Mouse (Mus musculus) retina, embryonic 14.5 days (tissue): ENCODE results near the gene Wbp4.
"Not testable (repeated sequence)": the region's sequence is repeated elsewhere in the genome, so short reads cannot be mapped to it uniquely, and the experiment has no call there.

ENCODE experiments used
- DNase-seq: peaks from one replicate; pipeline ENCODE4 v3.0.0-alpha.2; 2015; ENCODE audit warnings: low spot score

Gene Wbp4

DNA sequence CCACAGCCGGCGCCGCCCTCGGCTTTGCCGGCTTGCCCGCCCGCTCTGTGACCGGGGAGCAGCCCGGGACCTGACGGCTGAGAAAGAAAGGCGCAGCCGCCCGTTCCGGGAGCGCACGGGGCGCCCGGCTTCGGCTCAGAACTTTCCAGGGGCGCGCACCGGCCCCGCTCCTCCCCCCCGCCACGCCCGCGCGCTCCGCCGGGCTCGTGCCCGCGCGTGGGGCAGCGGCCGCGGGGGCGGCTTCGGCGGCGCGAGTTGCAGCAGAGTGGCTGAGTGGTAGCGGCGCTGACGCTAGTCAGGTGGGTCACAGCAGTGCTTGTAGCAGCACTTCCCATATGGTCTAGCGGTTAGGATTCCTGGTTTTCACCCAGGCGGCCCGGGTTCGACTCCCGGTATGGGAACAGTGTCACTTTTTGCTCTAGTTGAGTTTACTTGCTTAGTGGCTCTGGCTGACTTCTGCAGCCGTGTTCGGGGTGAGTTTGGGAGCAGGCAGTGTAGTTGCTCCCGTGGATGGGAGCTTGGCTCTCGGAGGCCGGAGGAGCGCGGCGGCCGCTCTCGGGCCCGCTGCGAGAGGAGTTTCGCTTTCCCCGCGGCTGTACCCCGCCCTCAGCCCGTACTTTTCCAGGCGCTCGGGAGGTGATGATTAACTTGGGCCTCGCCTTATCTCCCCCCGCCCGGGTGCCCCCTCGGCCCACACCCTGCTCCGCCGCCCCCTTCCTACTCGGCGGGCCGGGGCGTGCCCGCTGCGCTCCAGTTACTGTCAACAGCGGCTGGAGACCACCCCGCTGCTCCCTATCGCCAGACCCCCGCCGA lies at the start of gene Wbp4:
Gene Wbp4, minus strand, starts transcription at position 182 of the 813 bp plus-strand sequence.
- peak; percentile 99 for DNase-seq

DNA sequence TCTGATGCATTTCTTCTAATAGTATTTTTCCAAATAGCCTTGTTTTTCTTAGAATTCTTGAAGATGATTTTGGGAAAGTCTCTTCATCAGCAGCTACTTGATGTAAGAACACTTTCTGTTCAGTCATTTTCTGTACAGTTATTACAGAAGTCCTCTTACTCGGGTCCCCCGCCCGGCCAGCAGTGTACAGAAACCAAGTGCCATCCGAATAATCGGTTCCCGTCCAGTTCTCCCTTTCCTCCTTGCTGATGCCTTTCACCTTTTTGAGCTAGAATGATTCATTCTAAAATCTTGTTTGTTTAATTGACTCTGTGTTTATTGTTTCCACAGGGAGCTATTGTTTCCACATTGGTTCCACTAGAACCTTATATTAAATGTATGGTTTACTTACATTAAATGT lies 49.4 kb upstream of the Wbp4 start:
- DNase-seq: no peak

DNA sequence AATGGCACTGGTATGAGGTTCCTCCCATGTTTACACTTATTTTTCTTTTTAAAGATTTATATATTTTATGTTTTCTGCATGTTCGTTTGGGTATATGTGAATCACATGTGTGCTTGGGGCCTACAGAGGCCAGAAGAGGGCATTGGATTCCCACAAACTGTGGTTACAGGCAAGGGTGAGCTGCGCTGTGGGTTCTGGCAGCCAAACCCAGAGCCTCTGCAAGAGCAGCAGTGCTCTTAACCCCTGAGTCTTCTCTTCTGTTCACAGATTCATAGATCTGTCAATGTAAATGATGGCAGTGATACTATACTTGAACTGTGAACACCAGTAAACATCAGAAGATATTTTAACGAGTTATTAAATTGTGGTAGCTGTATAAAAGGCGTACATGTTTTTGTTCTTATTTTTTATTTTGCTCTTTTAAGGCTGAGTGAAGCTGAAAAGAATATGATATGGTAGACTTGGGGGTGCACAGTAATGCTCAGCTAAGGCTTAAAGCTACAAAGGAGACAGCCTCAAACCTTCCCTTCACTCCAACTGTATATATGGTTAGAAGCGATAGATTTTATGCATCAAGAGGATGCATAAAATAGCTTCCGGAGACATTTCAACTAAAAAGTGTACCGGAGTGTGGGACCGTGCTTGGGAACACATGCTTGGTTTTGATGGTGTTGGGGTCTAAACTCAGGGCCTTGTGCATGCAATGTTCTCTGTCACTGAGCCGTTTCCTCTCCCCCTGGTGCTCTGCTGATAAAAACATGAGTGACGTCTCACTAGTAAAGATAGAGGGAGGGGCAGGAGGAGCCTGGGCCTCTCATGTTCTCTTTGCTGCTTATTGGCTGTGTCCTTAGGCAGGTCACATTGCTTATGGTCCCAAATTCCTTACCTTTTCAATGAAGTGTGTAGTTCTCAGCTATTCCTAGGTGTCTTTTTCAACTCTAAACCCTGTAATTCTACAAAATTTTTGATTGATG lies 48.5 kb upstream of the Wbp4 start:
- DNase-seq: no peak

DNA sequence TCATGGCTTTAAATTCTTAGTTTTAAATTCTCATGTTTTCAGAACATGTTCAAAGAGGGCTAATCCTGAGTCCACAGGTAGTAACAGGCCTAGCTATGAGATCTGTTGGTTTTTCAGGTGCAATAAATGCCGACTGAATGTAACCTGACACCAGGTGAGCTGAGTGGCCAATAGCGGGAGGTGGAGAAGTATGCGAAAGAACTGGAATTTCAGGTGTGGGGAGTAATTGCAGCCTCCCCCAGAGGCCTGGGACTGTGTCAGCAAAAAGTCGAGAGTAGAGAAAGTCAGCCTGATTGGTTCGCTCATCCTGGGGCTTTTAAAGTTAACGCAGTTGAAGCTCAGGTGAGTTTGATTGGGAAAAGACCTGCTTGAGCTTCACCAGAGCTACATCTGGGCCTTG lies 46.4 kb upstream of the Wbp4 start:
- DNase-seq: no peak

DNA sequence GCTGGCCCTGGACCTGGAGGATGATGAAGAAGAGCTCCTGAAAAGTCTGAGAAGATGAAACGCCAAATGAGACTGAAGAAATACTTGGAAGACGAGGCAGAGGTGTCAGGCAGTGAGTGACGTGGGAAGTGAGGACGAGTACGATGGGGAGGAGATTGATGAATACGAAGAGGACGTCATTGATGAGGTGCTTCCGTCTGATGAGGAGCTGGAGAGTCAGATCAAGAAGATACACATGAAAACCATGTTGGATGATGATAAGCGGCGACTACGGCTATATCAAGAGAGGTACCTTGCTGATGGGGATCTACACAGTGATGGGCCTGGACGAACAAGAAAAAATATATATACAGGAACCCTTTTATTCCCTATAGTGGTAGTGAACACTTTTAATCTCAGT lies 44.8 kb upstream of the Wbp4 start:
- DNase-seq: not testable (repeated sequence)

DNA sequence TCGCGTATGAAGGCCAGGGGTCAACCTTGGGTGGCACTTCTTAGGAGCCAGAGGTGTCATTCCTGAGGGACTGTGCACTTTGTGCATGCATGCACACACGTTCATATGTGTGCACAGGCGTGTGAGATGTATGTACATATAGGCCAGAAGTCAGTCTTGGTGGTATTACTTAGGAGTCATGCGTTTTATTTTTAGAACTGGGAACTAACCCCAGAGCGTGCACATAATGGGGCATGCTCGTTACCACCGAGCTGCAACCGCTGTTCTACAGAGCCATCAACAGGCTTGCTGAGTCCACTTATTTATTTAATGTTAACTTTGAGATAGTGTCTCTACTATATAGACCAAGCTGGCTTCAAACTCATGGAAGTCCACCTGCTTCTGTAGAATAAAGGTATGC lies 41.1 kb upstream of the Wbp4 start:
- DNase-seq: no peak

DNA sequence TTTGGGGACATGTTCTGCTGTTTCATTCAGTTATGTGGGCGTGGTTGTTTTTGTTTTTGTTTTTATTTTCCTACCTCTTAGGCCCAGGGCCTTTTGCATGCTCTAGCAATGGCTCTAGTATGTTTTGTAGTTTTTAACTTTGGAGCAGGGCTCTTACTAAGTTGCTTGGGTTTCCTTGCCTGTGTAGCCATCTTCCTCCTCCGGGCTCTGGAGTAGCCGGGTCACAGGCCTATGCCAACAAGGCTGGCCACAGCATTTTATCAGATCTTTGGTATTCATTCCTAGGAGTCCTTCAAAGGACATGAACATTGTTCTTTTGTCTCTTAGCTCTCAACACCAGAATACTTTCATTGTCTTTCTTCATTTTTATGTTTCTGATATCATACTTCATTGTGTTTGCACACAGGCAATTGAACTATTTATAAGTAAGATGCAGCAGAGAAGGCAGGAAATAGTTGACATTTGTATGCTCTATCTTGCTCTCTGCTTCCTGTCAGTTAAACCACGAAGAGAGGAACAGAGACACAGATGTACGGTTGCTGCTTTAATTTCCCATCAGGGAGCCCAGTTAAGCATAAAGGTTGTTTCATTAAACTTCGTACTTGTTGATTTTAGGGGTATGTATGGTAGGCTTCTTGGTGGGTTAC lies 40.3 kb upstream of the Wbp4 start:
- DNase-seq: no peak

DNA sequence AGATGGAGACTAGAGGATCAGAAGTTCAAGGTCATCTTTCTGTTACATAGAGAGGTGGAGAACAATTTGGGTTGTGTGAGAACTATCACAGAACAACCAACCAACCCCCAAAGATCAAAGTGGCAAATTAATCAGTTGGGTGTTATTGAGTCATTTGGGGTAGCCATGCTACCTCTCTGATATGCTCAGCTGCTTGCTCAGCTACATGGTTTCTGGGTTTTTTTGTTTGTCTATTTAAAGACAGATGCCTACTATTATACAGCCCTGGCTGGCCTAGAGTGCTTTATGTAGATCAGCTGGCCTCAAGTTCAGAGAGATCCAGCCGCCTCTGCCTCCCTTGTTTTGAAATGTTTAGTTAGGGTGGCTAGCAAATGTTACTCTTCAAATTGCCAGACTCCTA lies 39.7 kb upstream of the Wbp4 start:
- DNase-seq: no peak

DNA sequence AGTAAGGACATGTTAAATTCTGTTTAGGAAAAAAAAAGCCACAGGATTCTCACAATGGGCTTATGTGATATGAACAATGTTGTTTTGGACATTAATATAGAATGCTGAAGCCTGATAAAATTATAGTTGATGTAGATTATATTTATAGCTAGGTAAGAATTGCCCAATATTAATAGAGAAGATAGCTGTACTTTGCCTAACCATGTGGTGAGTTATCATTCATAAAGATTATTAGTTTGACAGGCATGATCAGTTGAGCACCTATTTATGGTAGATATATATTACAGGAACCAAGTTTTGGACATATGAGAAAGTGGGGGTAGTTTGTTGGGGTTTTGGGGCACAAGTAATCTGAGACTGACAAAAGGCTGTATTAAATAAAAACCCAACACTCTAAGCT lies 39.3 kb upstream of the Wbp4 start:
- no peak for DNase-seq

DNA sequence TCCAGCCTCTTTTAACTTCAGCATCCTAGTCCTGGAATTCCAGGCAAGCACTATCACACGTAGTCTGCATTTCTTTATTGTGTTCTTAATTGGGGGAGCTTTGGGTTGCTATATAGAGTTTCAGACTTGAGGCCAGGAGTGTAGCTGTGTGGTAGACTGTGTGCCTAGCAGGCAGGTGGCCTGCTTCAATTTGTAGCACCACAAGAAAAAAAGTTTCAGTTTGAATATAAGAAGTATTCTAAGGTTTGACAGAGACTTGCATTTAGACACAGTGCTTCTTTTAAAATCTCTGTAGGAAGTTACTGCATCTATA lies 38.3 kb upstream of the Wbp4 start:
- no peak for DNase-seq

DNA sequence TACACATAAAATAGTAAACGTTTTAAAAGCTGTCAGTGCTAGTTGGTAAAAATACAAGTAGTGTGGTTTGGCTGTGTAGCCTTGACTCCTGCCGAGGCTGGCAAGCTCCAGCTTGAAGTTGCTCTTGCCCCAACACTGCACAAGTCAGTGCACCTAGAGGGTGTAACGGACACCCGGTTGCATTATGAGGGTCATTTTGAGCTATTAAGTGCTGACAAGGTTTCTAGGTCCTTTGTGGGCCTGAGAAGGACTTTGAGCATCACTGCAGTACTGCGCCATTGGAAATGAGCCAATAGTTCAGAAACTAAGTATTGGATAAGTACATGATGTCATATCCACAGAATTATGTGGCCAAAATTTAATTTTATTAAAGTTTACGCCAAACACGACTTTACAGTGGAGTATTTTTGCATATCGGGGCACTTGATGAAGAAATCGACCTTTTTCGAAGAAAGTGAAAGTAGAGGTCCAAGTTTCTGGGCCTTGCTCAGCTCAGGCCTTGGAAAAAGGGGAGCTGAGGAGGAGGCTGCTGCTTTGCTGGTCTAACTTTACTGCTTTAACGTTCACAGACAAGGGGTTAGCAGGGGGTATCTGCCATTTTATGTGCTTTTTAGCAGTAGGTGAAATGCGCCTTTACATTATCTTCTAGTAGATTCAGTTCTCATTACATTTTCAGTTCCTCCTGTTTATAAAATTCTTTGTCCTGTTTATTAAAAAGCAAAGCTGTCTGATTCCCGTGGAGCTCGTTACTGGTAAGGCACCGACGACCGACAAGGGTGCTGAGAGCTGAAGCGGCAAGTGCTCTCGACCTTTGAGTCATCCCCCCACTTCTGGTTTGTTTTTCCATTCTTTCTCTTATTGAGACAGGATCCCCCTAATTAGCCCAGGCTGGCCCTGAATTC lies 37.7 kb upstream of the Wbp4 start:
- peak; percentile 6 for DNase-seq

DNA sequence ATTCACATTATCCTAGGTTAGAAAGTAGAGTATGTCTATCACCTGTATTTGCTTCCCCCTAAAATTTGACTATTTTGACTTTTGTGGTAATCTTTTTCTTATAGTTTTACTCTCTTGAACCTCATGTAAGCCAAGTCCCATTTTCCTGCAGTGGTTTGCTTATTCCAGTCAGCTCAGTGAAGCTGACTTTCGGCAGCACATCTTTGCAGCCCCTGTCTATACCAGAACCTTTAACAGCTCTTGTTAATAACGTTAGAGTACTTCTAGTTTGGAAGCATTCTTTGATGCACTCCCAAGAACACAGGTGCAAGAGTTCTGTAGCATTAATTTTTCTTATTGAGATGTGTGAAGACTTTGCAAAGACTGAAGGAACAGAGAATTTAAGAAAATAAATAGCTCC lies 36.8 kb upstream of the Wbp4 start:
- no peak for DNase-seq

DNA sequence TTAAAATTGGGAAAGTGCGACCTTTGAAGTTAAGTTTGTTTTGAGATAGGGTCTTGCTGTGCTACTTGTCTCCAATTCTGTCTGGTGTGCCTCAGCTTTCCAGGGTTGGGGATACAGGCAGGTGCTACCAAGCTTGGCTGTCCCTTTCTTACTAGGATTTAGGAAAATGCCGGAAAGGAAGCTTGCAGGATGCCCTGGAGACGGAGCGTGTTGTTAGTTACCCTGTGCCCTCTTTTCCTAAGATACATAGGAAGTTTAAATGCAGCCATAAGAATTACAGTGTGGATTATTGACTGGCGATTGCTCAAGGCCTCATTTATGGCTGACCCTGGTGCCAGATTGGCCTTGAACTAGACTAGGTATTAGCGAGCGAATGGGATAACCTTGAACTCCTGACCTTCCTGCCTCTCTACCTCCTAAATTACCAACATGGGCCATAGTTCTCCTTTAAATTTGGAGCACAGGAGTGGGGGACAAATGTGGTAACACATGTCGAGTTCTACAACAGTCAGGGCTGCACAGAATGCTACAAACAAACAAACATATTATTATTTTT lies 35.9 kb upstream of the Wbp4 start:
- DNase-seq: no peak

DNA sequence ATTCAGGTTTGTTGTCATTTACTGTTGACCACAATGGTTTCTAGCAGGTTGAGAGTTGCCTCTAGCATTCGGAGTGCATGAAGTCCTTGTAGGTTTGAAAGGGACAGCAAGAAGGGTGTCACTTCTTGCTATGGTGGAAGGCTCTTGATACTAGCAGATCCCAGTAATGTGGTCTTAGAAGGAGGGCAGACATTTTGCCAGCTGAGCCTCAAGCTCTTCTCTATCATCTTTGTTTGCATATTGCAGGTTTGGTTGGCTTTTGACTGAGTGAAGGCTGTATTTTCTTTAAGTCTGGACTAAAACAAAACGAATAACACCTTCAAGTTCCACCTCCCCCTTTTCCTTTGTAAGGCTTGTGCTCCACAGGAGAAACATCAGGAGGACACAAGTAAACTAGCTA lies 35.4 kb upstream of the Wbp4 start:
- no peak for DNase-seq

DNA sequence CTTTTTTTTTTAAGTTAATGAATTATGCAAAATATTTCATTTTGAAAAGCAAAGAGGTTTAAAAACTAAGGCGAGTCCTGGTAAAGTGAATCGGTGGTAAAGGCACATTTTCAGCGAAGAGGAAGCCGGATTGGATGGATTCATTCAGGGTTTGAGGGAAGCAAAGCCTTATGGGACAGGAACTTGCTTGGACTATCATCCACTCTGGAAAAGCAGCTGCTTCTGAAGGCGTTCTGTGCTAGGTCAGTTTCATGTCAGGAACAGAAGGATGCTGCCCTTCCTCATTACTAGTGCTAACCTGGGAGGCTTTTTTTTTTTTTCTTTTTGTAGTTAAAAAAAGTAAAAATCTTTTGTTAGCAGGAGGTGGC lies 34.9 kb upstream of the Wbp4 start:
- no peak for DNase-seq

DNA sequence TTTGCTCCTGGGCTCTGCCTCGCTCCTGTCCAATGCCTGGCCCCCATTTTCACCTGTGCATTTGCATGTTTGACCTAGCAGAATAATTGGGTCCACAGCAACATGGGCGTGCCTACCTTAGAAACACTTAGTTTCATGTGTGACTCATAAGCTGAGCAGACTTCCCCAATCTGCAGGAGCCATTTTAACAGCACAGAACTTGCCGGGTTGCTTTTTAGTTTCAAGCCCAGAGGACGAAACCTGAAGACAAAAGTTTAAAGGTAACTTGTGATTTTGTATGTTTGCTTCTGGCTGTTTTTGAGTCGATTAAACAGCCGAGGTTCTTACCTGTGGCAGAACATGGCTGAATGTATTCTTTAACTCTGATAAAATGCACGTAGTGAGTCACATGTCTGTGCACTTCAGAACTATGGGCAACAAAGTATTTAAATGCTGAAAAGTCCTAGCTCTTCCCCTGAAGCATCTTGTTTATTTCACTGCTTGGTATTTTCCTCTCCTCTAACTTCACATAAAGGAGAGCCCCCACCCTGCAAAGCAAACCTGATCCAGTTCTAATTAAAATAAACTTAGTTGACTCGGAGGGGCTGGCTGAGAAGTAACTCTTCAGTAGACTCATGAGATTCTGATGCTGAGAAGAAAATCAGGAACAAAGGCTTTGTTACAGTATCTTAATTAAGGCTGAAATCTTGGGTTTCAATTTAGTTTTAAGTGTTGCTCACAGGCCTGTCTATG lies 34.4 kb upstream of the Wbp4 start:
- DNase-seq: no peak

DNA sequence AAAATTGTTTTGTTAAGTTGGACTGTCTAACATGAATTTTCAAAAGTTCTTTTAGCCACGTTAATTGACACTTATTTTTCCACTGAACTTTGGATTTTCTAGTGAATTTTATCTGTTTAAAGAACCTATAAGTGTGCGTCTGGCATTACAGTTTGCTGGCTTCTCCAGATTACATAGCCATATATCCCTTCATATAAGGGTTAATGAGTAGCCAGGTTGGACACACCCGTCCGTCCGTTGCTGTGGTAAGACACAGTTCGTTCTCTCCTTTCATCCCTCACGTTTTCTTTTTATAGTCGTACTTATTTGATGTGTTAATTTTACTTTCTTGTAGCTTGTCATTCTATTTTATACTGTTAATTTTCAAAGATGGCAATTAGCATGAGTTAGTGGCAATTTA lies 33.8 kb upstream of the Wbp4 start:
- no peak for DNase-seq

DNA sequence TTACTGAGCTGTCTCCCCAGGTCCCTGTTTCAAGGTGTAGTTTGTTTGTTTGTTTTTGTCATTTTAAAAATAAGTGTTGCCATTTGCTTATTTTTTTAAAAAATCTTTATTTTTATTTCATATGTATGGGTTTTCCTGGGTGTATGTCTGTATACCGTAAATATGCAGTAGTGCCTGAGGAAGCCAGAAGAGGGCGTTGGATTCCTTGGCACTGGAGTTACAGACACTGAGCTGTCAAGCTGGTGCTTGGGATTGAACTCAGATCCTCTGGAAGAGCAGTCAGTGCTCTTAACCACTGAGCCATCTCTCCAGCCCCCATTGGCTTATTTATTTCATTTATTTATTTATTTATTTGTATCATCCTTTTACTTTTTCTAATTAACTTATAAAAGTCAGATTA lies 32.6 kb upstream of the Wbp4 start:
- no peak for DNase-seq

DNA sequence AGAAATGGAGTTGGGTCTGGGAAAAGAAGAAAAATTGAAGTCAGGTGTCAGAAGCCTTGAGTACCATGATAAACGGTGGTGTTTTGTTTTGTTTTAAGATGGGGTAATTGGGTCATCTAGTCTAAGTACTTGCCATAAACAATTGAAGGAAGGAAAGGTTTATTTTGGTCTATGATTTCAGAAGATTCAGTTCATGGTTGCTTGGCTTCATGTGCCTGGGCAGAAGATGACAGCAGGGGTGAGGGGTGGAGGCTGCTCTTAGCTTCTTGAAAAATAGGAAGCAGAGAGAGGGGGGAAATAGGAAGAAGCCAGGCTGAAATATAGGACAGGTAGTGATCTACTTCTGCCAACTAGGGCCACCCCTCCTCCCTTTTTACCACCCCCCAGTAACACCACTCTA lies 30.2 kb upstream of the Wbp4 start:
- no peak for DNase-seq

DNA sequence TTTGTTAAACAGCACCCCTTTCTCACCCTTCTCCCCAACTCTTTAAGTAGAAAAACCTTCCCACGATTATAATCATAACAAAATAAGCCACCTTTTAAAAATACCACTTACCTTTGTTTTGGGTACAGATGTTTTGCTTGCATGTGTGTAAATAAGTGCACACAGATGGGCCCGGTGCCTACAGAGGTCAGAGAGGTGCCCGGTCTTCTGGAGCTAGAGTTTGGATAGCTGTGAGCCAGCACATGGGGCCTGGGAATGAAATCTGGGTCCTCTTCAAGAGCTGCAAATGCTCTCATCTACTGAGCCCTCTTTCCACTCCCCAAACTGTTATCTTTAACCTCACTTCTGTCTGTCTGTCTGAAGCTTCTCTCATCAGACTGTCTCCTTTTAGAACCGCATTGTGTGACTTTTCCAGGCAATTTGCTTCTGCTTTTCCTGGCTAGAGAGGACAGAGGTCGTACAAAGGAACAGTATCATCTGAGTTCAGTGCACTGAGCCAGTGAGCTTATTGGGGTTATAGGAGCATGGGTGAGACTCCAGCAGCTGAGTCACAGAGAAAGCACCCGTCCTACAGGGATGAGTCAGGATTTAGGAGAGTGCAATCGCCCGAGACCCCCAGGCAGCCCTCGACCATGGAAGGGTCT lies 27.5 kb upstream of the Wbp4 start:
- DNase-seq: no peak
